Mouse (Mus musculus) stomach, postnatal 0 days (tissue): ENCODE results near the gene Tmem185b.

ENCODE experiments used
- CTCF ChIP-seq: IDR thresholded peaks from 2 replicates; pipeline ENCODE4 v1.5.1; 2016; ENCODE audit warnings: antibody characterized with exemption, low read depth, mild to moderate bottlenecking, moderate library complexity
- EP300 ChIP-seq: optimal IDR thresholded peaks from 2 replicates; pipeline ENCODE3; 2016; ENCODE audit warnings: antibody characterized with exemption

DNA sequence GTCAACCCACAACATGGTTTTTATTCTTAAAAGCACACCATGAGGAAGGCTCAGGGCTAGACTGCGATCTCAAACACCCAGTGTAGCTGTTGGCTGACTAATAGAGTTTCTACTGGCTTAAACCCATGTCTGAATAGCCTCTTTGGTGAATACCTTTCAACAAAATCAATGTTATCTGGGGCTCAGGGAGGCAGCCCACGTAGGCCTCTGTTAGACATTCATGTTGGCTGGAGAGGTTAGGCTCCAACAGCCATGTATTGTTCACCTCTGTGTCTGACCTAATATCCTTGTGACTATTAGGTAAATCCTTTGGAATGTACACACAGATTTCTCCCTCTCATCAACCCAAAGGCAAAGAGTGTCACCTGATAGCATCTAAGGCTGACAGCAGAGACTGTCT is 10.2 kb downstream of the Tmem185b start:
- no peak for TF ChIP-seq CTCF
- TF ChIP-seq EP300 = no peak
